Mouse (Mus musculus): ENCODE data around the gene Sept3. TPM values are rescaled to one million over a fixed set of nuclear protein-coding genes. Genes with fewer than 3 reads are reported as not detected.

Sept3 gene
- 4.2 and 4.8 TPM in 2 replicates for polyA plus RNA-seq (2015; fragmentation: Nextera tagmentation; extraction: Ambion mirVana)

GRCm38 (mm10) chr15:82274593-82274926 lies at the start of gene Sept3:
Gene Sept3 (plus strand): TSS chr15:82274893.
- no peak for DNase-seq (ENCODE audit: low spot score)
- no peak for ATAC-seq (replicated peaks; ENCODE audit: low FRiP score, low read depth)
- Histone ChIP-seq H3K27me3 (ENCODE audit: insufficient read depth, low read length) (peaks cover 19% of the 10 kb centered on the region), H3K9ac (ENCODE audit: low read depth, low read length) (peak within 1 kb of the TSS; percentile 49), H3K4me2 (ENCODE audit: low read length) (peak within 1 kb of the TSS; percentile 91), H3K4me3 (replicated peaks; ENCODE audit: low read depth, low read length) (peak within 1 kb of the TSS; percentile 47), H3K9me3 (replicated peaks; ENCODE audit: low read length) (no peaks in the 10 kb centered on the region), H3K4me1 (replicated peaks; ENCODE audit: insufficient read depth, low read length) (peaks cover 4% of the 10 kb centered on the region; the same call in 1 of the 2 replicates), H3K36me3 (ENCODE audit: insufficient read depth, low read length) (no peaks in the 10 kb centered on the region), H3K27ac (no peak within 1 kb of the TSS)
- WGBS, result 42% methylated on average over 6 of the region's 6 CpGs
- TF ChIP-seq CTCF (IDR thresholded peaks at IDR 0.05; ENCODE audit: low read depth), result no peak

DNA sequence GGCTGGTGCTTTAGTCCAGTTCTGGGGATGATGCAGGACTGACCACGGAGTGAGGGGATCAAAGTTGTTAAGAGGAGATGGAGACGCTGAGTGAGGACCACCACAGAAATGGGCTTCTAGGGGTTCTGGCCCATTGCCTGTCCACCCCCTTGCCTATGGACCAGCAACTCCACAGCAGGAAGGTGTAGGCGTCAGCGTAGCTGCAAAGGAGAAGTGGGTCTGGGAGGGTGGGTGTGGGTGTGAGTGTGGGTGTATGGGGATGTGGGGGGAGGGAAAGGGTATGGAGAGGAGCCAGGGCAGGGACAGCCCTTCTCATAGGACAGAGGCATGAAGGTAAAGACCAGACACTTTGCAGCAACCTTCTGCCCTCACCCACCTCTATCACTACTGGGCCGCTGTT lies 48.9 kb upstream of the Sept3 start:
- no peaks in the 10 kb centered on the region for H3K9me3 ChIP-seq (replicated peaks; ENCODE audit: low read length)
- no peak for DNase-seq (ENCODE audit: low spot score)
- no peak for TF ChIP-seq CTCF (IDR thresholded peaks at IDR 0.05; ENCODE audit: low read depth)
- no peak overlapping the region for H3K4me2 ChIP-seq (ENCODE audit: low read length)
- H3K4me1 ChIP-seq (replicated peaks; ENCODE audit: insufficient read depth, low read length), result peaks cover 6% of the 10 kb centered on the region
- WGBS, result 85% methylated on average over 5 of the region's 5 CpGs
- H3K27ac ChIP-seq, result no peak overlapping the region
- no peaks in the 10 kb centered on the region for H3K36me3 ChIP-seq (ENCODE audit: insufficient read depth, low read length)
- ATAC-seq (replicated peaks; ENCODE audit: low FRiP score, low read depth), result no peak
- peaks cover 14% of the 10 kb centered on the region; the same call in 1 of the 2 replicates for H3K27me3 ChIP-seq (ENCODE audit: insufficient read depth, low read length)
- H3K9ac ChIP-seq (ENCODE audit: low read depth, low read length), result no peak overlapping the region
- H3K4me3 ChIP-seq (replicated peaks; ENCODE audit: low read depth, low read length), result no peak overlapping the region

GRCm38 (mm10) chr15:82229542-82230045 lies 45.1 kb upstream of the Sept3 start:
- no peak; the same call in 1 of the 2 replicates for ATAC-seq (replicated peaks; ENCODE audit: low FRiP score, low read depth)
- WGBS, result 37% methylated on average over 11 of the region's 11 CpGs
- no peak for TF ChIP-seq CTCF (IDR thresholded peaks at IDR 0.05; ENCODE audit: low read depth)

DNA sequence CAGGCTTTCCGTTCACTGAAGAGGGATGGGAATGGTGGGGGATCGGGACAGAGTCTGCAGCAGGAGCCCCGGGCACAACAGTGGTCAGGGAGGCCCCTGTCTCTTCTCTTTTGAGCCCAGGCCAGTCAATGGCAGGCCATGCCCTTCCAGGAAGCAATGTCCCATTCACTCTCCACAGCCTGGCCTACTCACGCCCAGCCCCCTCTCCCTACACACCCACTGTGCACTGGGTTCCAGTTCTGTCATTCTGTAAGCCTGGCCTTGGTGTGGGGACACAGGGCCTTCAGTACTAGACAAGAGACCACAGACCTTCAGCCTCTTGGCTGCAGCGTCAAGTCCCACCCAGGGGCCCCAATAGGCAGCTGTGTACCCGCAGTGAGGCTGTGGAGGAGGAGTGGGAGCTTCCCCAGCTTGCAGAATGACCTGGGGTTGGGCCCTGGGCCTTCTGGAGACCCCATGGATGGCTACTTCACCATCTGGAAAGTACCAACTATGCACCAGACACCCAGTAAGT lies 44.5 kb upstream of the Sept3 start:
- H3K9me3 ChIP-seq (replicated peaks; ENCODE audit: low read length), result no peaks in the 10 kb centered on the region
- no peak overlapping the region for H3K4me3 ChIP-seq (replicated peaks; ENCODE audit: low read depth, low read length)
- DNase-seq (ENCODE audit: low spot score) (no peak), ATAC-seq (replicated peaks; ENCODE audit: low FRiP score, low read depth) (no peak)
- no peak for TF ChIP-seq CTCF (IDR thresholded peaks at IDR 0.05; ENCODE audit: low read depth)
- WGBS, result 68% methylated on average over 6 of the region's 6 CpGs
- H3K27me3 ChIP-seq (ENCODE audit: insufficient read depth, low read length), result no peaks in the 10 kb centered on the region
- H3K9ac ChIP-seq (ENCODE audit: low read depth, low read length), result no peak overlapping the region
- H3K4me1 ChIP-seq (replicated peaks; ENCODE audit: insufficient read depth, low read length), result no peaks in the 10 kb centered on the region; the same call in 1 of the 2 replicates
- H3K27ac ChIP-seq, result no peak overlapping the region
- H3K4me2 ChIP-seq (ENCODE audit: low read length), result no peak overlapping the region
- no peaks in the 10 kb centered on the region for H3K36me3 ChIP-seq (ENCODE audit: insufficient read depth, low read length)

More at GRCm38 (mm10) chr15:82229542-82230045, 45.1 kb upstream of the Sept3 start:
- H3K27me3 ChIP-seq (ENCODE audit: insufficient read depth, low read length), result peaks cover 2% of the 10 kb centered on the region; the same call in 1 of the 2 replicates
- no peak for DNase-seq (ENCODE audit: low spot score)
- no peaks in the 10 kb centered on the region; the same call in 1 of the 2 replicates for H3K4me1 ChIP-seq (replicated peaks; ENCODE audit: insufficient read depth, low read length)
- H3K27ac ChIP-seq, result no peak overlapping the region
- H3K36me3 ChIP-seq (ENCODE audit: insufficient read depth, low read length), result no peaks in the 10 kb centered on the region
- H3K4me3 ChIP-seq (replicated peaks; ENCODE audit: low read depth, low read length), result no peak overlapping the region
- H3K9ac ChIP-seq (ENCODE audit: low read depth, low read length), result no peak overlapping the region
- no peak overlapping the region for H3K4me2 ChIP-seq (ENCODE audit: low read length)
- no peaks in the 10 kb centered on the region for H3K9me3 ChIP-seq (replicated peaks; ENCODE audit: low read length)

DNA sequence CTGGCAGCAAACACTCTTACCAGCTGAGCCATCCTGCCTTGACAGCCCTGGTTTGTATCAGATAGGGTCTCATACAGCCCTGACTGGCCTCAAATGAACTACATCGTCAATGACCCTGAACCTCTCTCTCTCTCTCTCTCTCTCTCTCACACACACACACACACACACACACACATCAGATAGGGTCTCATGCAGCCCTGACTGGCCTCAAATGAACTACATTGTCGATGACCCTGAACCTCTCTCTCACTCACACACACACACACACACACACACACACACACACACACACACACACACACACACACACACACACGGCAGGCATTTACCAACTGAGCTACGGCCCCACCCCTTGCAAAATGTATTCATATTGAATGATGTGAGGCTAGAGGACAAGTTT lies 43.6 kb upstream of the Sept3 start:
- WGBS, result 69% methylated on average over 4 of the region's 4 CpGs
- H3K9me3 ChIP-seq (replicated peaks; ENCODE audit: low read length), result no peaks in the 10 kb centered on the region
- H3K9ac ChIP-seq (ENCODE audit: low read depth, low read length), result no peak overlapping the region
- DNase-seq (ENCODE audit: low spot score) (no peak), ATAC-seq (replicated peaks; ENCODE audit: low FRiP score, low read depth) (no peak)
- no peak overlapping the region for H3K4me3 ChIP-seq (replicated peaks; ENCODE audit: low read depth, low read length)
- H3K4me2 ChIP-seq (ENCODE audit: low read length), result no peak overlapping the region
- TF ChIP-seq CTCF (IDR thresholded peaks at IDR 0.05; ENCODE audit: low read depth), result no peak
- no peaks in the 10 kb centered on the region for H3K36me3 ChIP-seq (ENCODE audit: insufficient read depth, low read length)
- H3K4me1 ChIP-seq (replicated peaks; ENCODE audit: insufficient read depth, low read length), result no peaks in the 10 kb centered on the region; the same call in 1 of the 2 replicates
- H3K27me3 ChIP-seq (ENCODE audit: insufficient read depth, low read length), result no peaks in the 10 kb centered on the region
- H3K27ac ChIP-seq, result no peak overlapping the region

GRCm38 (mm10) chr15:82231591-82232378 lies 42.9 kb upstream of the Sept3 start:
- DNase-seq (ENCODE audit: low spot score), result no peak
- no peaks in the 10 kb centered on the region for H3K9me3 ChIP-seq (replicated peaks; ENCODE audit: low read length)
- no peak overlapping the region for H3K27ac ChIP-seq
- no peak overlapping the region for H3K4me2 ChIP-seq (ENCODE audit: low read length)
- no peaks in the 10 kb centered on the region for H3K36me3 ChIP-seq (ENCODE audit: insufficient read depth, low read length)
- no peak overlapping the region for H3K9ac ChIP-seq (ENCODE audit: low read depth, low read length)
- H3K4me3 ChIP-seq (replicated peaks; ENCODE audit: low read depth, low read length), result no peak overlapping the region
- 68% methylated on average over 11 of the region's 11 CpGs for WGBS
- no peaks in the 10 kb centered on the region for H3K27me3 ChIP-seq (ENCODE audit: insufficient read depth, low read length)
- no peaks in the 10 kb centered on the region; the same call in 1 of the 2 replicates for H3K4me1 ChIP-seq (replicated peaks; ENCODE audit: insufficient read depth, low read length)
- no peak for TF ChIP-seq CTCF (IDR thresholded peaks at IDR 0.05; ENCODE audit: low read depth)
- no peak for ATAC-seq (replicated peaks; ENCODE audit: low FRiP score, low read depth)

All from kidney, postnatal 0 days (tissue).